Mouse (Mus musculus): Measurements from ENCODE around the gene Fam89b.

DNA sequence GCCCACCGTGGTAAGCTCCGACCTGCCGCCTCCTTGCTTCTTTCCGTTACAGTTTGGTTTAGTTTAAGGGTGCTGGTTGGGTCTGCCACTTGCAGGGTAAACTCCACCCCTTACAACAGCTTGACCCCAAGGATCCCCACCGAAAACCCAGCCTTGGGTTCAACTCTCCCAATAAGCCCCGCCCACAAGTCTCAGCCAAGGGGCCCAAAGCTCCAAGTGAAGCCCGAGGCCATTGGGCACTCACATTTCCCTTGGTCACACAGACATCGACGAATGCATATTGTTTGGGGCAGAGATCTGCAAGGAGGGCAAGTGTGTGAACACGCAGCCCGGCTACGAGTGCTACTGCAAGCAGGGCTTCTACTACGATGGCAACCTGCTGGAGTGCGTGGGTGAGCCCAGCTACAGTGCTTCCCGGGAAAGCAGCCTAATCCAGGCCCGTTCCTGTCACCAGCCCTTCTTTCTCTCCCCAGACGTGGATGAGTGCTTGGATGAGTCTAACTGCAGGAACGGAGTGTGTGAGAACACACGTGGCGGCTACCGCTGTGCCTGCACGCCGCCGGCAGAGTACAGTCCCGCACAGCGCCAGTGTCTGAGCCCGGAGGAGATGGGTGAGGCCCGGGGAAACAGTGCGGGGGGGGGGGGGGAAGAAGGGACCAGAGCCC, 27.0 kb upstream of the Fam89b start:
- TF ChIP-seq CTCF (IDR thresholded peaks at IDR 0.05; ENCODE audit: borderline replicate concordance, insufficient read depth, low read depth, low read length) (no peak), POLR2A (IDR thresholded peaks at IDR 0.05; ENCODE audit: borderline replicate concordance, insufficient read depth, low read length) (no peak)

All from cerebellum, adult 2 months (tissue).